Mouse (Mus musculus) limb, embryonic 11.5 days (tissue): ENCODE data around the gene Inpp5b. TPM values are rescaled to one million over a fixed set of nuclear protein-coding genes. Genes with fewer than 3 reads are reported as not detected.

Source experiments
- ATAC-seq: fragments of 200-750 bp; cut with Nextera tagmentation; 2 replicates; pipeline ENCODE4 v1.8.0; 2017; ENCODE audit warnings: low read depth; ENCODE audit not compliant: insufficient number of reproducible peaks, low FRiP score, low TSS enrichment
- DNase-seq: peaks from one replicate; pipeline ENCODE4 v3.0.0-alpha.2; 2015; ENCODE audit warnings: low spot score
- H3K27ac ChIP-seq: fragments of 300-500 bp; sonication (generic); replicated peaks from 2 replicates; pipeline ENCODE4 v1.5.1; 2014; ENCODE audit warnings: low read depth, mild to moderate bottlenecking, low read length
- H3K27me3 ChIP-seq: fragments of 300-500 bp; sonication (generic); 2 replicates; pipeline ENCODE4 v1.6.1; 2014; ENCODE audit warnings: mild to moderate bottlenecking, low read length, mixed read lengths; ENCODE audit not compliant: control insufficient read depth, insufficient read depth
- H3K36me3 ChIP-seq: fragments of 300-500 bp; sonication (generic); 2 replicates; pipeline ENCODE4 v1.6.1; 2014; ENCODE audit warnings: mild to moderate bottlenecking, low read length, moderate library complexity, mixed read lengths; ENCODE audit not compliant: control insufficient read depth, insufficient read depth
- H3K4me1 ChIP-seq: fragments of 300-500 bp; sonication (generic); 2 replicates; pipeline ENCODE4 v1.6.1; 2014; ENCODE audit warnings: low read length, mixed read lengths; ENCODE audit not compliant: control insufficient read depth, insufficient read depth
- H3K4me2 ChIP-seq: fragments of 300-500 bp; sonication (generic); 2 replicates; pipeline ENCODE4 v1.6.1; 2014; ENCODE audit warnings: low read depth, mild to moderate bottlenecking, moderate library complexity; ENCODE audit not compliant: severe bottlenecking
- H3K4me3 ChIP-seq: fragments of 300-500 bp; sonication (generic); 2 replicates; pipeline ENCODE4 v1.5.1; 2014; ENCODE audit warnings: low read depth, low read length
- H3K9ac ChIP-seq: fragments of 300-500 bp; sonication (generic); 2 replicates; pipeline ENCODE4 v1.6.1; 2014; ENCODE audit warnings: mild to moderate bottlenecking, low read length
- H3K9me3 ChIP-seq: fragments of 300-500 bp; sonication (generic); 2 replicates; pipeline ENCODE4 v1.6.1; 2016; ENCODE audit warnings: low read length; ENCODE audit not compliant: control insufficient read depth
- WGBS: fragments of 180-500 bp; shearing (Covaris S2); extraction: QIAGEN DNeasy Blood & Tissue Kit; methylation state at CpG from one replicate; pipeline ENCODE4 v1.1.7; 2014; 5-methylcytosine and 5-hydroxymethylcytosine counted together
- microRNA counts: library from miRNA; unstranded; fragments of <30 nt; microRNA quantifications from one replicate; lab custom pipeline; 2016
- microRNA-seq: library from miRNA; unstranded; fragments of <30 nt; microRNA quantifications from one replicate; pipeline ENCODE4, GENCODE M21; 2016
- polyA plus RNA-seq: library from polyadenylated mRNA; unstranded; fragments of >200 nt; fragmentation: Nextera tagmentation; extraction: Ambion mirVana; gene quantifications from 2 replicates; pipeline ENCODE4 v1.2.1, GENCODE M21; 2014

The Inpp5b gene
- polyA plus RNA-seq, 1 experiment from 2014 or later, result 22.3 TPM

DNA sequence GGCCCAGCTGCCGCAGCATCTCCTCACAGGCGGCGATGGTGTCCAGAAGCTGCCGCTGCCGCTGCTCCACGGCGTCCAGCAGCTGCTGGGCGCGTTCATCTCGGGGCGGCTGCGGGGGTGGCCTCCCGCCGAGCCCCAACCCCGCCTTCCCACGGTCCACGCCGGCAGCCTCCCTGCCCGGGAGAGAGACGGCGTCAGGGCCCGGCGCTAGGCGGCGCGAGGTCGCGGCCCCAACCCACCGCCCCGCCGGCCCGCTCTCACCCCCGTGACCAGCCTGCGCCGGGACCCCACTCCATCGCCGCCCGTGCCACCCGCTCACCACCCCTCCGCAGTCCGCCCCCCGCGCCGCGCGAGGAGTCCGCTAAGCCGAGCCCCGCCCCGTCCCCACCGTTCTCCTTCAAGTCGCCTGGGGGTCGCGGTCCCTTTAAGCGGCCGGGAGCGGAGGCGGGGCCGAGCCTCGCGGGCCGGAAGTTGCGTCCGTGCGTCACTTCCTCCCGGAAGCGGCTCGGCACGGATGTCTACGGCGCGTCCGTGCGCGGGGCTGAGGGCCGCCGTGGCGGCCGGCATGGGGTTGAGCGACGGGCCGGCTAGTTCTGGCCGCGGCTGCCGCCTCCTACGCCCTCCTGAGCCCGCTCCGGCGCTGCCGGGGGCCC, 108.7 kb downstream of the Inpp5b start, which contains the start of gene Yrdc:
TSS of gene Yrdc (plus strand) at position 419 of the 653 bp plus-strand sequence.
- Histone ChIP-seq H3K27me3 (no peaks in the 10 kb centered on the region; the same call in 1 of the 2 replicates), H3K4me2 (peak within 1 kb of the TSS; percentile 91), H3K4me3 (peak within 1 kb of the TSS; percentile 98), H3K4me1 (peaks cover 17% of the 10 kb centered on the region), H3K27ac (peak within 1 kb of the TSS; percentile 74), H3K9me3 (no peaks in the 10 kb centered on the region), H3K36me3 (no peaks in the 10 kb centered on the region), H3K9ac (peak within 1 kb of the TSS; percentile 86)
- under 1% methylated on average over 70 of the region's 90 CpGs for WGBS
- DNase-seq (peak; percentile 96), ATAC-seq (peak; percentile 90)

MicroRNA genes within 50 kb of the gene (microRNA counts, 519-probe panel; counts per million panel counts)
- microRNA mmu-miR-697 (lab: Ali Mortazavi, UCI) (not detected), microRNA mmu-miR-698 (lab: Ali Mortazavi, UCI) (not detected)

Small RNA genes within 50 kb of the gene (microRNA-seq; reads per million reads assigned to microRNA genes)
- gene Gm24721 (not detected), gene Mir697 (not detected), gene Mir698 (not detected)

Other genes with a start within 250 kb of the Inpp5b start
- gene 3100002H09Rik, start 131.0 kb upstream of the Inpp5b start, polyA plus RNA-seq, result not detected in 2 replicates
- gene Pou3f1, start 85.0 kb upstream of the Inpp5b start, polyA plus RNA-seq, result 0.27 and 0.60 TPM in 2 replicates
- gene Utp11, start 48.2 kb upstream of the Inpp5b start, polyA plus RNA-seq, result 78.9 TPM in 2 replicates
- 11.5 and 11.6 TPM in 2 replicates for gene Fhl3, start 41.1 kb upstream of the Inpp5b start, polyA plus RNA-seq
- gene Sf3a3, start 27.1 kb upstream of the Inpp5b start, polyA plus RNA-seq, result 250 and 252 TPM in 2 replicates
- gene Mtf1, start 60.3 kb downstream of the Inpp5b start, polyA plus RNA-seq, result 14.1 TPM in 2 replicates
- gene Yrdc, start 108.8 kb downstream of the Inpp5b start, polyA plus RNA-seq, result 46.8 and 47.3 TPM in 2 replicates
- 46.6 and 47.5 TPM in 2 replicates for gene 1110065P20Rik, start 109.3 kb downstream of the Inpp5b start, polyA plus RNA-seq
- gene Maneal, start 120.3 kb downstream of the Inpp5b start, polyA plus RNA-seq, result 0.43 and 0.81 TPM in 2 replicates
- 0.10 and 0.17 TPM in 2 replicates for gene Epha10, start 139.0 kb downstream of the Inpp5b start, polyA plus RNA-seq
- gene 9930104L06Rik, start 195.2 kb downstream of the Inpp5b start, polyA plus RNA-seq, result 4.9 and 5.1 TPM in 2 replicates
- gene Cdca8, start 197.5 kb downstream of the Inpp5b start, polyA plus RNA-seq, result 210 and 223 TPM in 2 replicates
- 3.1 and 5.1 TPM in 2 replicates for gene Rspo1, start 244.6 kb downstream of the Inpp5b start, polyA plus RNA-seq